Mouse (Mus musculus): ENCODE results near the gene Sbno2.

DNA sequence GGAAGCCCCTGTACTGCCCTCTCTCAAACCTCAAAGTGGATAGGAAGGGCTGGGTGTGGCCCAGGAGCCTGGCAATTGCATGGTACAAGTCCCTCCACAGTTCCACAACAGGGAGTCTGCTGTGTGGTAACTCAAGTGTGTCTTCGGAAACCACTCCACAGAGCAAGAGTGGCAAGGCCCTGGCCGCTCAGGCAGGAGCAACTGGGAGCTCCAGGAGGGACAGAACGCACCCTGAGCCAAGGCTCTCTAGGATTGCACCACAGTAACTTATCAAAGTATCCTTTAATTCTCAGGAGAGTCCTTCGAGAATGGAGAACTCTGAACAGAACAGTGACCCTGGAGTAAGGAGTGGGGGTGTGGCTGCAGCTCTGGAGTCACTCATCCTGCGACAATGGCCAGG is 69.7 kb downstream of the Sbno2 start:
- TF ChIP-seq CTCF (IDR thresholded peaks at IDR 0.05; ENCODE audit: low read depth, low read length), result no peak
- TF ChIP-seq EP300 (IDR thresholded peaks at IDR 0.05; ENCODE audit: insufficient read depth, low read depth, low read length), result no peak
